Mouse (Mus musculus): ENCODE measurements around the gene Rcvrn.

Gene Rcvrn

DNA sequence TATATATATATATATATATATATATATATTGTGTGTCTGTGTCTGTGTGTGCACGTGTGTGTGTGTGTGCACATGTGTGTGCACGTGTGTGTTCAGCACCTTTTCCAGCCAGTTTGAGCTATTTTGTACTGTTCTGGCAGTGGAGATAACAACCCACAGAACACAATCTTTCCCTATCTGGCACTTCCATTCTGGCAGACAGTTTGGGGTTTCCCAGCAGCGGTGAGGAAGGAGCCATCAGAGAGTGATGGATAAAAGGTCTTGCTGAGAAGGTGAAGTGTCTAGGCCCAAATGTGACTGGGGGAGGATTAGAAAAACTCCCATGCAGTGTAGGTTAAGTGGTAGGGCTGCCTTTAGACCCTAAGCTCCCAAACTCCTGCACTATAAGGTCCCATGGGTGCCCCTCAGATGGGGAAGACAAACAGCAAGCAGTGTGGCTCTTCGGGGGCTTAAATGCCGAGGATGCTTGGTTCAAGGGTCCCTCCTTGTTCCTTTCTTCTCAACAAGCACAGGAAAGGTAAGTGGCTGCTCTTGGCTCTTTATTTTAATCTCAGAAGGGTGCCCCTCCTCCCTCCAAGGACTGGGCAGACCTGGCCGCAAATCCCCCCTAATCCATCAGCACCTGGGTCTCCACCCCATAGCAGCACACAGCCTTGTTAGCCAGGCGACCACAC, at the start of gene Rcvrn:
TSS of gene Rcvrn (plus strand) at position 624 of the 674 bp plus-strand sequence.
- in situ Hi-C loops (cut with MboI, MseI): no loop called here

DNA sequence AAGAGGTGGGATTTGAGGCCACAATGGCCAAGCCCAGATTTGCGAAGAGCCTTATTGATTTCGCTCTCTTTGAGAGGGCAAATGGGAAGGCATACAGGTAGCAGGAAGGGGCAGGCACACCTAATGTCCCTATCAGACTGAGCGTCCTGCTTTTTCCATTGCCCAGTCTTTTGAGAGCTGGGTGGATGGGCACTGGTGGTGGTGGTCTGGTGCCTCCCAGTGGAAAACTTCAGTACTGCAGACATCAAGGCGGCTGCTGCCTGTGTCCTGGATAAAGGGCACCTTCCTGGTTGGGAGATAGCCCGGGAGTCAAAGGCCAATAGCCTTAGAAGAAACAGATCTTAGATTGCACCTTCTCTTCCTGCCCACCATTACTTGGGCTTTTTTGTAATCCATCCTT, 47.4 kb upstream of the Rcvrn start:
- in situ Hi-C loops (cut with MboI, MseI): no loop called here

DNA sequence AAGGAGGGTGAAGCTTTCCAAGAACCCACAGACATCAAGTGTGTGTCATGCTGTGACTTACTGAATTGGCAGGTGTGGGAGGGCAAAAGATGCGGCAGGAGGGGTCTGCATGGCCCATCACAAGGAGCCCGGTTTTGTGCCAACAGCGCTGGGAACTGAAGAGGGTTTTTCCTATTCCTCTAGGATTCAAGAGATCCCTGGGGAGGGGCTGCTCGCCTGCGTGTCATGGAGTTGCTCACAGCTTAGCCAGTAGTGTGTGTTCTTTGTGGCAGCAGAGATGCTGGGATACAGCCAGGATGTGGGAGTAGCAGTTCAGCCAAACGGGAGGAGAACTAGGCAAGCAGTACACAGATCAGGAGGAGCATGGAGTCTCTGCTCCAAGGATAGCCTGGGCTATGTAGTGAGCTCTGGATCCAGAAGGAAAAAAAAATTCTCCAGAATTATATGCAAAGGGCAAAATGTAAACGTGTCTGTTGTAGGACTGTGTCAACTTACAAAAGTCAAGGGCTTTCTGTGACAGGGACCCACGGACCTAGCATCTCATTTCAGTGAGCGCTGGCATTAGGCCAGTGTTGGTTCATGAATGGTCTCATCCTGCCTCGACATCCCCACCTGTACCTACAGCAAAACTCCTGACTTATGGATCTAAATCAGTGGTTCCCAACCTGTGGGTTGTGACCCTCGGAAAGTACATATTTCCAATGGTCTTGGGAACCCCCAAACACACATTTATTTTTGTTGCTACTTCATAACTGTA, 46.3 kb upstream of the Rcvrn start:
- in situ Hi-C loops (cut with MboI, MseI): no loop called here

DNA sequence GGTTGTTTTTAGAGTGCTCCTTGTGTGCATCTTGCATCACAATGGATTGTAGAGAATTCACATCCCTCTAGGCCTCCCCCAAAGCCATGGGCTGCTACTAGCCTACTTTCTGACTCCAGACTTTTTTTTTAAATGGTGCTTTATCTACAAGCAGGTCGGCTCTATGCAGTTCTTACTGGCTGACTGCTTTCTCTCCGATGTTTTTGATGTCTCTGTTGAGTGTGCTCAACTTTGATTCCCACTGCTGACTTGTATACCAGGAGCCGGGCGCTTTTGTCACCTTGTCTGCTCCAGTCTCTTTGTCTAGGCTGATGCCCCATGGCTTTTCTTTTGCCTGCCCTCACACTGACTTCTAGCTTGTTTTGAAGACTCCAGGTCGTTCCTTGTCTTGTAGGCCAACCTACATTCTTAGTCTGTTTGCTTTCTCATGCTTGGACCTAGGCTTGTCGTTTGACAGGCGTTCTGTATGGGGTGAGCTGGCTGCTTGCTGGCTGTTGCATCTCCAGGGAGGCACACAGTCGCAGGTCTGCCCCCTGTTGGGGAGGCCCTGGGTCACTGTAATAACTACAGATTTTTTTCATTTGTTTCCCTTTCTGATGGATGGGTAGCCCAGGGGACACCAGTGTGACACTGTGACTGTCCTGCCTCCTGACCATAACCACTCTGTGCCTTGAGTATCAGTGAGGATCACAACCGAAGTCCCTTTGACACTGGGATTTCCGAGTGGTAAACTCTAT, 45.0 kb upstream of the Rcvrn start:
- in situ Hi-C loops (cut with MboI, MseI): loop anchor here (10.0 kb wide), 1 partner anchor 225 kb away; no protein-coding TSS in a partner anchor

DNA sequence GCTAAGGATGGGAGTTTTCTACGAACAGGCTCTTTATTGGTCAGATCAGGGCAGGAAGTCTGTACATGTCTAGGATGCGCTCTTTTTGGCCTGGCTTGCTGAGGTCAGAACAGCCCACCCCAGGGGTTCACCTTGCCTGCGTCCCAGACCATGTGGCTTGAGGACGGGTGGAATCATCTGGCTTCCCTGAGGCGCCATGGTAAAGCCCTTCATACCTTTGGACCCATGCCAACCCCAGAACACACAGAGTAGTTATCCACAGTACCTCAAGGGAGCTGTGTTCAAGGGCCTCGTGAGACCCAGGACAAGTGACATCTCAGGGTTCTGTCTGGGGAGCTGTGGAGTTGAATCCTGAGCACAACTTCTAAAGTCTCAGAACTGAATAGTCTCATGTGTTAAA, 43.4 kb upstream of the Rcvrn start:
- in situ Hi-C loops (cut with MboI, MseI): loop anchor here (10.0 kb wide), 1 partner anchor 227 kb away; no protein-coding TSS in a partner anchor

DNA sequence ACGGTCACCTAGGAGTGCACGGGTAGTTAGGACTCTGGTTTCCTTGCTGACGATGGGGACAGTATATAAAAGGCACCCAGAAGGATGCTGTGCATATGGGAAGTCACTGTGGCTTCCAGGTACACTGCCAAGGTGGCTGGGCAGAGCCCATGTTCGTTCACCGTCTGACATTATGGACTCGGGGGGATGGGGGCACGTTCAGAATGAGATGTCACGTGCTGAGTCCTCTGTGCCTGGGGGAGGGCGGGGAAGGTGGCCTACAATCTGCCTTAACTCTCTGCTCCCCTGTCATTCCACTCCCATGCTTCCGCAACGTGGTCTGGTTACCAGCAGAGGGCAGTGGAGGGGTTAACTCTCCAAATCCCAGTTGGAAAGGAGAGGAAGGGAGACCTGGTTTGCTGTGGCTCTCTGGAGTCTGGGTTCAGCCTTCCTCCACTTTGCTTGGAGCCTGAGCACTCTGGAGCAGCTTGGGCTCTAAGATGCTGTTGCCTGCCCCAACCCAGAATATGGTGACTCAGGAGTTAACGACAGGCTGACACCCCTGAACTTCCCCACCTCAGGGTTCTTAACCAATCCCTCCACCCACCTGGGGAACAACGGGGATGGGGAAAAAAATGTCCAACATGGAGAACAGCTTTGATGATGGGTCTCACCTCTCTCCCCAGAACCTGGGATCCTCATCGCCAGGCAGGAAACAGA, 42.8 kb upstream of the Rcvrn start:
- in situ Hi-C loops (cut with MboI, MseI): loop anchor here (10.0 kb wide), 1 partner anchor 228 kb away; no protein-coding TSS in a partner anchor

DNA sequence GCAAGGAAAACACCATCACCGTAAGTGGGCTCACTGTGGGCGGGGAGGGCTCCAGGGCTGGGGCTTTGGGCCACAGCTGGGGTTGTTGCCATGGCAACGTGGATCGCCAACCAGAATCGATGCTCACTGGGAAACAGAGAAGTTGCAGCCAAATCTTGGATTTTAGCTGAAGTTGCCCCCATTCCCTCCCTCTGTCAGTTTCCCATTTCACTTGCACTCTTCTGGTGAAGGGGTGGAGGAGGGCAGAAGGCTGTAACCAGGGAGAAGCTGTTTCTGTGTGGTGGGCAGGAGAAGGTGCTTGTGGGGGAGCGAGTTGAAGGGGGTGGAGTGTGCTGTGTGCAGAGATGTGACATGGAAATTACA, 42.3 kb upstream of the Rcvrn start:
- in situ Hi-C loops (cut with MboI, MseI): loop anchor here (10.0 kb wide), 1 partner anchor 228 kb away; no protein-coding TSS in a partner anchor

DNA sequence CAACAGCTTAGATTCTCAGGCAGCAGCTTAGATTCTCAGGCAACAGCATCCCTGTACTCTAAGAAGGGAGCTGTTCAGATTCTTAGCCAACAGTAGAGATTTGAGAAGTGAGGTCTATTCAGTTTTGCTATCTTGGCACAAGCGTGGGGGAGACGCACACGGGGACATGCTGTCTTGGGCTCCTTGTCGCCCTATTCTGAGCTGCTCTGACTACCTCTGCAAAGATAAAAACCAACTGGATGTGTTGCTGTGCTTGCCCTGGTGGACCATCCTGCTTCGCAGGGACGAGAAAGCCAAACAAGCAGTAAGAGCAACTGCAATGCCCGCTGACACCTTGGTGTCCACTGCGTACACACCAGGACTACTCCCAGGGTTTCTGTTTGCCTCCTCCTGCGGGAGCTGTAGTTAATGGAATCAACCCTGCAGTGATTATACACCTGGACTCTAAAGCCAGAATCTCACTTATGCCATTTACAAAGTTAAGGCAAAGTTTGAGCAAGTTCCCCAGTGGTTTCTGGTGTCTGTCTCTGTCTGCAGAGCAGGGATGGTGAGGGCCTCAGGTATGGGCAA, 41.5 kb upstream of the Rcvrn start:
- in situ Hi-C loops (cut with MboI, MseI): loop anchor here (10.0 kb wide), 1 partner anchor 229 kb away; no protein-coding TSS in a partner anchor

DNA sequence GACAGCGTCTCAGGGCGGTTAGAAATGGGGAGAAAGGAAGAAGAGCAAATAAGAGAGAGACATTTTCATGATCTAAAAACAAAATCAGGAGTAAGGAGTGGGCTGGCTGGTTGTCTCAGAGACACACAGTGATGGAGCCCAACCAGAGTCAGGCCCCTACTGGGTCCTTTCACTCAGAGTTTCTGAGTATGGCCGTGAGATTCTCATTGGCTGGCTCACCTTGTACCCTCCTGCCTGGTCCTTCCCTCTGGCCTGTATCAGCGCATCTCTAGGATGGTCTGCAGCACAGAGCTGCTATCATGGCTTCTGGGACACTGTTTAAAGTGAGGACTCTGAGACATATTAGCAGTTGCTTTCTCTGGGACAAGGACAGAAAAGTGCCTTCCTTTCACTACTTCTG, 40.6 kb upstream of the Rcvrn start:
- in situ Hi-C loops (cut with MboI, MseI): loop anchor here (10.0 kb wide), 1 partner anchor 230 kb away; no protein-coding TSS in a partner anchor

DNA sequence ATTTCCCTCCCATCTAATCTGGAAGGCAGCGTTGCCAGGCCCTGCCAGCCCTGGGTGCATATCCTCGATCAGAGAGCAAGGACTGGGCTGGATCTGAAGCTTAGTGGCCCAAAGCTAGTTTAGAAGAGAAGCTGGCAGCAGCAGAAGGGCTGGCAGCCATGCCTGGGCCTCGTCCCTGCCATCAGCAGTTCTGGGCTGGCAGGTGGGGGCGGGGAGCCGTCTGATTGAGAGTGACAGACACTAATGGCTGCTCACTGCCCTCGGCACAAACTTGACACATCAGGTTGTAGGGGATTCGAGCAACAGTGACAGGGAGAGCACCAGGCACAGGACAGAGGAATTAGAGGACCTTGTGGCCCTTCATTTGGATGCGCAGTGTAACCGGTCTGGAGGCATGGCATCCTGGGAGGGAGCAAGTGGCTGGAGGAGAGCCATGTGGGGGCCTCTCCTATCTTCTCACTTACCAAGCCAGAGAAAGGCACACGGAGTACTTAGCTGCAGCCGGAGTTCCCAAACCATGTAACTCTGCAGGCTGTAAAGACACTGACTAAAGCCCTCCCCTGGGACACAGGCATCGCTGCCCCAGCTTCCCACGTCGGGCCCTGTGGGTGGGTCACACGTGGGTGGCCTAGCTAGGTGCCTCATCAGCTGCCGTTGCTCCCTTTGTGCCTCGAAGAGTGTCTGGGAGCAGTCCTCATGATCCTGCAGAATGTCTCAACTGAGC, 39.7 kb upstream of the Rcvrn start:
- in situ Hi-C loops (cut with MboI, MseI): loop anchor here (10.0 kb wide), 1 partner anchor 231 kb away; no protein-coding TSS in a partner anchor

DNA sequence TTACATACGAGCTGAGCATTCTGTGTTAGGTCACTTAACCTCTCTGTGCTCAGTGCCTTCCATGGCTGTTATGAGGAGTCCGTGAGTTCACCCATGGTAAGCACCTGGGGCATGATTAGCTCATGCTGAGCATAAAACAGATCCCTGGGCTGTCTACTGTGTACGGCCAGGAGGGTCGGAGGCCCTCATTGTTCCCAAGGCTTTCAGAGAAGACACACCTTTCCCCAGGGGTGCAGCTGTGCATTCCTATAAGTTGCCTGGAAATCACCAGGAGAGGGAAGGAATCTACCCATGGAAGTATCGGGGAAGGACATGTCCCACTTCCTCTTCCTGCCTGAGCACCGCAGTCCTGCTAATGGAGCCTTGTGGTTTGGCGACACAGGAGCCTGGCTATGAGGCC, 38.8 kb upstream of the Rcvrn start:
- in situ Hi-C loops (cut with MboI, MseI): loop anchor here (10.0 kb wide), 1 partner anchor 232 kb away; no protein-coding TSS in a partner anchor

DNA sequence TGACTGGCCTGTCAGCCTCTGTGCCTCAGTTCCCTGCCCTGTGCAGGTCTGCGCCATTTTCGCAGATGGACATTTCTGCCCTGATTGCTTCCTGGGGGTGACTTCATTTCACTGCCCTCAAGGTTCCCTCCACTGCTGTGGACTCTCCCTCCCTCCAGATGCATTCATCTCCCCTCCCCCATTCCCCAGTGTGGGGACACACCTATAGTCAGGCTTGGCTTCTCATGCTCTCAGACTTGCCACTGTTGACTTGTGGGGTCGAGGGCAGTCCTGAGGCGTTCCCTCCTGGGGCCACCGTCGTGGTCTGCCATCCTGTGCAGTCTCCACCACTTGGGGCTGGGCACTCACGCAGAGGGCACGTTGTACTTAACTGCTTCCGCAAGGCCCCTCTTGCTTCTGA, 38.3 kb upstream of the Rcvrn start:
- in situ Hi-C loops (cut with MboI, MseI): loop anchor here (10.0 kb wide), 1 partner anchor 232 kb away; no protein-coding TSS in a partner anchor

DNA sequence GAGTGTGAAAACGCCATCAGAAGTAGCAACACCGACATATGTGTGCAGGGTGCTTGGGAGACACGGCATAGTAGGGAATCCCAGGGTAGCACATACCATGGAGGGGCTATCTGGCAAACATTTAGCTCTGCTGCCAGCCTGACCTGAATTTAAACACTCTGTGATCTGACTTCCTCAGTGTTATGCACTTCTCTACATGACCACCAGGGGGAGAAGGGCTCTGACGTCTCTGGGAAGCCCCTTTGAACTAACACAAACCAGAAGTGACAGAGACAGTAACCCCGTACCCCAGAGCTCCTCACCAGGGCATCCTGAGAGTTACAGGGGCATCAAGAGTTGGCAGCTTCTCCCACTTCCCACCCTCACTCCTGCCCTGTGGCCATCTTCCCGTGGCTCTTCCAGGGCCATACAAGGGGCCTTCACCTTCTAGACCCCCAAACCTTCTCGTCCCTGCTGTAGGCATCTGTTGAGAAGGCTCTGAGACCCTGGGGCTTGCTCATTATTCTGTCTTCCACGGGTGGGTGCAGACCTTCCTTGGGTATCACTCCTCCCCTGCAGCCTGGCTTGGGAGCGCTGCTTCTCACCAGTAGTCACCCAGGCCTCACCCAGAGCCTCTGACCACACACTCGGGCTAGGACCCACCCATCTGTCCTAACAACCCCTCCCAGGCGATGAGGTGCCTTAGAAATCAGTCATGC, 37.3 kb upstream of the Rcvrn start:
- in situ Hi-C loops (cut with MboI, MseI): loop anchor here (10.0 kb wide), 1 partner anchor 233 kb away; no protein-coding TSS in a partner anchor

DNA sequence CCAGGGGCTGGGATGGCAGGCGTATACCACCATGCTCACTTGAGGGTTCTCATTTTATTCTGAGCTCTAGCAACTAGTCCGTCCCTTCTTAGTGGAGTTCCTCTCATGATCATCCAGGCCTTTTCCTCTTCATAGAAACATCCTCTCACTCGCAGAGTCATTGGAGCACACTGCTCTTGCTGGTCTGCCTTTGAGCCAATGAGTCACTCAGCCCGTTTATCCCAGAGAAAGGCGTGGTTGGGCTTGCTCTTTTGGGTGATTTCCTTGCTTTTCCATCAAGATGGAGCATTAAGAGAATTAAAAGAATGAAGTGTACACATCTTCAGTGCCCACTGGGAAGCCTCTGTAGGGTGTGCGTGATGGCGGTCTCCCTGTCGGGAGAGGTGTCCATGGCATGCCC, 33.7 kb upstream of the Rcvrn start:
- in situ Hi-C loops (cut with MboI, MseI): loop anchor here (10.0 kb wide), 1 partner anchor 547 kb away; no protein-coding TSS in a partner anchor

DNA sequence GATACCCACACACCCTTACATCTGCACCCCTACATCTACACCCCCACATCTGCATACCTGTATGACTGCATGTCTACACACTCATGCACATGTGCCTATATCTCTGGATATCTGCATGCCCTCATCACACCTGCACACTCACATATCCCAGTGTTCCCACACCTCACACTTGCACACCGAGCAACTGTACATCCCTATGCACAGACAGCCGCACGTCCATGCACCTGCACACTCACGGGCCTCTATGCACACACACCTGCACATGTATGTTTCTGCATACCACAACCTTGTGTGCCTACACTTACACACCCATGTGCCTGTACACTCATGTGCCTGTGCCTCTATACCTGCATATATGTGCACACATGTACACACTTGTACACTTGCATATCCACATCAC, 31.7 kb upstream of the Rcvrn start:
- in situ Hi-C loops (cut with MboI, MseI): loop anchor here (10.0 kb wide), 1 partner anchor 549 kb away; no protein-coding TSS in a partner anchor

DNA sequence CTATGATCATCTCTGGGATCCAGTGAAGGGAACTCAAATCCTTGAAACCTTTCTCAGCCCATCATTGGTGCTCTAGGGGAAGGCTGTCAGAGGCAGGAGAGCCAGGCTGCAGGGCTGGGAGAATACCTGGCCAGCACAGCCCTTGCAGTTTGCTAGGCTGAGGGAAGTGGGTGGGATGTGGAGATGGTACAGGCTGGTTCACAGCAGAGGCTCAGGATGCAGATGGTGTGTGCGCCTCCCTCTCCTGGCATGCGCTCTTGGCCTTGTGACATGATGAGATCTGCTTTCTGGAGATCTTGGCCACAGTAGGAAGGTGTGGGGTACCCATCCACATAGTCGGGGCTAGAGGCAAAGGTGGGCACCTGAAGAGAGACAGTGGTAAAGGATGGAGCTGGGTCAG, 30.9 kb upstream of the Rcvrn start:
- in situ Hi-C loops (cut with MboI, MseI): loop anchor here (10.0 kb wide), 1 partner anchor 549 kb away; no protein-coding TSS in a partner anchor

DNA sequence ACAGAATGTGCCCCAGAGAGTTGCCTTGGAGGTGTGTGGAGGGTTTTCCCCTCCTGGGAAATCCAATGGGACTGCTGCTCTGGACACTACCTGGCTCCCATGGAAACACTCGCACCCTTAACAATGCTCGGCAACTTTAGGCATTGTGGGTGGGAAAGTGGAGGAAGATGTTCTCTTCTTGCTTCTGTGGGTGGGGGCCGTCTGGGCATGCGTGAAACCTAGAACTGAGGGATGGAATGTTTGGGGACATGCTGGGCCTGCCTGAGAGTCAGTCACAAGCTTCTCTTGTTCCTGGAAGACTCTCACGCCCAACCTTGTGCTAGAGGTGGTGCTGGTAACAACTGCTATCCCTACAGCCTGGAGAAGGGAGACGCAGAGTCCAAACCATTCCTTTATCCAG, 30.2 kb upstream of the Rcvrn start:
- in situ Hi-C loops (cut with MboI, MseI): loop anchor here (10.0 kb wide), 1 partner anchor 550 kb away; no protein-coding TSS in a partner anchor

DNA sequence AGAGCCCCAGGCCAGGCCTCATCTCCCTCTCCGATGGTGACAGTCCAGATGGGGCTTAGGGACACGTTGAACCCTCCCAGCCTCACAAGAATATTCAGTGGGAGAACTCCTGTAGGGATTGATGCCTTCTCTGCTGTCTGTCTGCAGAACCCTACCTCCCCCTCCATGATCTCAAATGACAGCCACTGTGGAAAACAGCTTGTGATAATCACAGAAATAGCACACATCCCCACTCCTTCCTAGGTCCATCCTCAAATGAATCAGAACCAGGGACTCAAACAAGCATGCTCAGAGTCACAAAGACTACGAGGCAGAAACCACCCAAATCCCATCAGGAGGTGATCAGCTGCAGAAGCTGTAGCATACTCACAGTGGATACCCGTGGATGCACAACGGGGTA, 29.0 kb upstream of the Rcvrn start:
- in situ Hi-C loops (cut with MboI, MseI): loop anchor here (10.0 kb wide), 1 partner anchor 551 kb away; no protein-coding TSS in a partner anchor
